Mouse (Mus musculus): ENCODE data around the gene Tpx2. TPM values are rescaled to one million over a fixed set of nuclear protein-coding genes. Genes with fewer than 3 reads are reported as not detected.

The Tpx2 gene
- total RNA-seq, 2 experiments from 2014 or later = 1.4 to 1.9 TPM

DNA sequence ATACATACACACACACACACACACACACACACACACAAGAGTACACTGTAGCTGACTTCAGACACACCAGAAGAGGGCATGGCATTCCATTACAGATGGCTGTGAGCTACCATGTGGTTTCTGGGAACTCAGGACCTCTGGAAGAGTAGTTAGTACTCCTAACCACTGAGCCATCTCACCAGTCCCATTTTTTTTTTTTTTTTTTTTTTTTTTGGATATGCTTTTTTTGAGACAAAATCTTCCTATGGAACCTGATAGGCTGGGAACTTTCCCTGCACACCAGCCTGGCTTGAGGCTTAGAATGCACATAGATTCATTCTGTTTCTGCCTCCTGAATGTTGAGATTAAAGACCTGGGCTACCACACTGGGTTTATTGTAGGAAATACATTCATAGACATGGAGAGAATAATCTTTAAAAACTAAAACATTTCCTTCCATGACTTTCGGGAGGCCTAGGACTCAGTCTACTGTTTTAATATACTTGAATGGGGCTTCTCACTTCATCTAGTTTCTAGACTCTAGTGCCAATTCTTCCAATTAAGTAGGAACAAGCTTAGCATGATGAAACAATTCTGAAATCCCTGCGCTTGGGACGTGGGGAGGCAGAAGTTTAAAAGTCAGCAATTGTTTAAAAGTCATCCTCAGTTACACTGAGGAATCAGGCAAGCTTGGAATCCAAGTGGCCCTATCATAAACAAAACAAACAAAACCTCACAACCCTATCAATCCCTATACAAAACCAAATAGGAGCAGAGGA is 528 bp upstream of the Tpx2 start:
- intact Hi-C loops (cut with DNase I) = no loop called here
- no peak for DNase-seq

DNA sequence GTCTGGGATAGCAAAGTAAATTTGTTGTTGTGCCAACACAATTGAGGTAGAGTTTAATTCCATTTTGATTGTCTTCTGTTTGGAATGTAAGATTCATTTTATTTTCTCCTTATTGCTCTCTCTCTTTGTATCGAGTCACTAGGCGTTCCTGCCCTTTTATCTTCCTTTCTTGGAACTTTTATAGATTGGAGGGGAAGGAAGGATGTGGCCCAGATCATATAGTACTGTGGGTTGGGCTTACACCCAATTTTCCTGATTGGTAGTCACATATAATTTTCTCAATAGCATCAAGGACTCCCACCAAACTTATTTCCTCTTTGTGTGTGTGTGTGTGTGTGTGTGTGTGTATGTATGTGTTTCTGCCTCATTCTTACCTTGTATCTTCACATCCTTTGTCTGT is 702 bp downstream of the Tpx2 start:
- intact Hi-C loops (cut with DNase I) = no loop called here
- no peak for DNase-seq

DNA sequence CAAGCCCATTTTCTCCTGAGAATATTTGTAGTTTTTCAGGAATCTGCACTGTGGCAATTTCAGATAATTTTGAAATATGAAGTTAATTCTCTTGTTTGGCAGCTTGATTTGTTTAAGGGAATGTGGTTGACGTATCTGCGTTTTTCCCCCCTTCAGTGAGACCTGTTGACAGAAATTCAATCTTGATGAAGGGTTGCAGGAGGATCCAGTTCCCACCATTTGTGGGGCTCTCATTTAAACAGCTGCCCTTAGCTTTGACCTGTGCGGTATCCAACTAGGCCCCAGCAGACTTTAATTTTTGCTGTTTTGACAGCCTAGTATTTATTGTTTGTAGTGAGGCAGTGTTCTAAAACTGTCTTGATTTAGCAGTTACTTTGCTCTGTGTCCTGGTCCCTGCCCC is 11.7 kb downstream of the Tpx2 start:
- no peak for DNase-seq
- intact Hi-C loops (cut with DNase I) = no loop called here

DNA sequence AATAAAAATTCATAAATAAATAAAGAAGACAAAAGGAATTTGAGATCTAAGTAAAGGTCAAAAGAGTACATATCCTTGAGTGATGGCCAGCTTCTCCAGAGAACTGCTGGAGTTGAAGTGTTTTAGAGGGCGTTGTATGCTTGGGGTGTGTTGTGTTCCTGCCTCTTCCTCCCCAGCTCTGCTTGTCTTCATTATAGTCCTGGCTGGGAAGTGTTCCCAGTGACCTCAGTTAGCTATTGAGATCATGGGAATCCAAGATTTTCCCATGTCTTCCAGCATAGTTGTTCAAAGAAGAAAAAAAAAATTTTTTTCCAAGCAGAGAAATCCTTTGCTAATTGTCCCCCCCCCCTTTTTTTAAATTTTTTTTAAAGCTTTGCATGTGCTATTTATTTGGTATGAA is 14.1 kb downstream of the Tpx2 start:
- intact Hi-C loops (cut with DNase I) = no loop called here
- peak in 1 of 2 experiments; percentile 11 for DNase-seq

DNA sequence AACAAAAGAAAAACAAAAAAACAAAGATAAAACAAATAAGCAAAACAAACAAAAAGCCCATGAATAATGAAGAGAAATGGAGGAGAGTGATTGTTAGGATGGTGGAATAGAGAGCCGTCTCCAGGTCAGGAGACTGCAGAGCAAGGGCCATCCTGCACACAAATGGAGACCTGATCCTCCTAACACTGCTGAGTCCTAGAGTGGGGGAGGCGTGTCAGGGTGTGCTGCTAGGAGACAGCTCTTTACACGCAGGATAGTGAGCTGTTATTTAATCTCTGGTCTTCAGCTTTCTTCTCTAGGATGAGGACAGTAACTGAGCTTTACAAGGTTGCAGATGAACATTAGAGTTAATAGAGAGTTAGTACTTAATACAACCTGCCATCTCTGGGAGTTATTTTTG is 14.9 kb downstream of the Tpx2 start:
- no peak for DNase-seq
- intact Hi-C loops (cut with DNase I) = no loop called here

DNA sequence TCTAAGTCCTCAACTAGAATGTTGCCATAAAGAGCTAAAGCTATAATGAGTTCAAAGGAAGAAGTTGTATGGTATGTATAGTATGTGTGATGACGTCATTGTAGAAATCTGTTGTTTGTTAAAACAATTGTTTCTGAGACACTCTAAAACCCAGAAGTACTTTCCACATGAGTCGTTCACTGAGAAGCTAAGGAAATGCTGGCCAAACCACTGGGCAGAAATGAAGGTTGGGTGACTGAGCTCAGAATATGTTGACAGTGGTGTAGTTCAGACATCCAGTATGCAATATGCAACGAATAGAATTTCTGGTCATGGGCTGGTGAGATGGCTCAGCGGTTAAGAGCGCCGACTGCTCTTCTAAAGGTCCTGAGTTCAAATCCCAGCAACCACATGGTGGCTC is 15.6 kb downstream of the Tpx2 start:
- intact Hi-C loops (cut with DNase I) = no loop called here

DNA sequence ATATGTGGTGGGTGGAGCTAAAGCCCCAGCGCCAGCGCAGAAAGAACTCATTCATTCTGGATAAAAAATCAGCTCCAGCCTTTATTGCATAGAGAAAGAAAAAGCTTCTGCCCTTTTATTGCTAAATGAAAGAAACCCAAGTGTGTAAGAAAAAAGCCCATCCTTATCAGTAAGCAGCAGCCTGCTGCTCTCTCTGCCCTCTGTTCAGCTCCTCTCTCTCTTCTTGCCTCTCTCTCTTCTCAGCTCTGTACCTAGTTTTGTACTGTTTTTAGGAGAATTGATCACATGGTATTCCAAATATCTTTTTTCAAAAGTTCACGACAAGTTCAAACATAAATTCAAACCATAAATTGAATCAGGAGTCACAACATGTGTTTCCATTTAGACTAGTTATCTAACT is 30.5 kb downstream of the Tpx2 start:
- intact Hi-C loops (cut with DNase I) = no loop called here
- DNase-seq = no peak

More for the DNA sequence above, 15.6 kb downstream of the Tpx2 start:
- no peak for DNase-seq

DNA sequence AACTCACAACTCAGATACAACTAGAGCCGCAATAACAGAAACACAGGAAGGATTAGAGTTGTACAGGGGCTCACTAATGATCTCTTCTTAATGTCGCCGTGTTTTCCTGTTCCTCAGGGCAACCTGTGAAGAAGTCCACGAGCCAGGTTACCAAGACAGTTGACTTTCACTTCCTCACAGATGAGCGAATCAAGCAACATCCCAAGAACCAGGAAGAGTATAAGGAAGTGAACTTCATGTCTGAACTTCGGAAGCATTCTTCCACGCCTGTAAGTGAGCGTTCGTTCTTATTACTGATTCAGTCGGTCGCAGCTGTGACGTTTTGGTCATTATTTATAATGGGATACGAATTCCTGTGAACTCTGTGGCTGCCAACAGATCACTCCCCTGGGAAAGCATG is 33.1 kb downstream of the Tpx2 start:
- intact Hi-C loops (cut with DNase I) = no loop called here

DNA sequence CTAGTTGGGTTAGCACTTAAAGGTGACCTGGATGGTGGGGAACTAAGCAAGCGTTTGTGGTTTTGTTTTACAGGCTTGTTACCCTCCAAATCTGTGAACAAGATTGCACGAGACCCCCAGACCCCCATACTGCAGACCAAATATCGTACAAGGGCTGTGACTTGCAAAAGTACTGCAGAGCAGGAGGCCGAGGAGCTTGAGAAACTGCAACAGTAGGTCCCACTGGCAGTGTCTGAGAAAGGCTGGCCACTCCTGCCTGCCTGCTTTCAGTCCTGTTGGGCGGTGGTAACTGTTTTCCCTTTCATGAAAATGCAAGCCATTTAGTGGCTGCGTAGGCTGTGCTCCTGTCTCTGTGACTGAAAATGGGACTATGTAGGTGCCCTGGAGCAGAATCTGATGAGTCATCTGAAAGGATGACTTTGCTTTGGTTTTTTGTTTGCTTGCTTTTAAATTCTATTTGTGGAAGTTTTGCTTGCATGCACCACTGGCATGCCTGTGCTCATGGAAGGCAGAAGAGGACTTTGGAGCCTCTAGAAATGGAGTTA is 36.4 kb downstream of the Tpx2 start:
- DNase-seq = no peak
- intact Hi-C loops (cut with DNase I) = no loop called here

More for the DNA sequence above, 33.1 kb downstream of the Tpx2 start:
- DNase-seq = no peak

DNA sequence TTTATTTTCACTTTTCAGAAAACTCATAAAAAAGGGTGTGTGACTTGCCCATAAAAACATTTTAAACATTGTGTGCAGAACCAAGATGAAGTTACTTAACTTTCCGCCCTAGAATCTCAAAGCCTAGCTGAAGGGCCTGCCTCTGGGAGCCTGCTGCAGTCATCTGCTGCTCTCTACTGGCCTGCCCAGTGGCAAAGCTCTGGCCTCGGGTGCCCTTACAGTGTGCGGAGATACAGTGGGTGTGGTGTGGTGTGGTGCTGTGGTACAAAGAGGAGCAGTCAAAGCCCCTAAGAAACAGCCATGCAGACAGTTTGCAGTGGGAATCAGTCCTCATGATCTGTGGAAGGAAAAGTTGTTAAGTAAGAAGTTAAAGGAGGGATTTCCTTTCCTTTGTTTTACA is 39.5 kb downstream of the Tpx2 start:
- intact Hi-C loops (cut with DNase I) = loop anchor here (5.0 kb wide), 2 partner anchors 50 to 195 kb away; no protein-coding TSS in a partner anchor
- no peak for DNase-seq

DNA sequence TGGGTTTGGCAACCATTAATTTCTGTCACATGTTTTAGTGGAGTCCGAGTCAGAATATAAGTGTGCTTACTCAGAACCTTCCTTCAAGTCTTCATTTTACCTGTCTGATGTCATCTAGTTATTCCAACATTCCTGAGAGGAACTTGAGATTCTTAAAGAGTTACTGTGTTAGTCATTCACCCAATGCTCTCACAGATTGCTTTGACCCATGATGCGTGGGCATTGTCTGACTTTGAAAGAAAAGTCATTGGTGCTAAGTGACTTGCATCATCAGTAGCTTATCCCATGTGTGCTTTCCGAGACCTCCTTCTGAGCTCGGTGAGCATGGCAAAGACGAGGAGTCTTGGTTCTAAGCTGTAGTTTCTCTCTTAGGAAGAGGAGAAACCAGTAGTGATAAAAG is 41.0 kb downstream of the Tpx2 start:
- intact Hi-C loops (cut with DNase I) = loop anchor here (5.0 kb wide), 2 partner anchors 51 to 196 kb away; no protein-coding TSS in a partner anchor
- DNase-seq = no peak

DNA sequence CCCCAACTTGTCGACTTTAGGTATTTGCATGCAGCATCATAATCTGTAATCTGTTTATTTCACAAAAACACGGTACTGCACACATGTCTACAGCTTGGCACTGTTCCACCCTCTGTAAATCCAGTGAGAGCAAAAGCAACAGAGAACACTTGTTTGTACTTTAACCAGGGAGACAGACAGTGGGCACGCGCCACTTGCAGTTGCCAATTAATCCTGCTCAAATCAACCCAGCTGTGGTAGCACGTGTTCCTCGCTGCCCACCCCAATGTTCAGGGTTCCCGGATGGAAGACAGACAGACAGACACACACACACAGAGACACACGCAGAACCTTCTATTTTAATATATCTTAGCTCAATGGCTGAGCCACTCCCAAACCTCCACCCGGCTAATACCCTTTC is 48.1 kb downstream of the Tpx2 start:
- intact Hi-C loops (cut with DNase I) = no loop called here
- DNase-seq = no peak

DNA sequence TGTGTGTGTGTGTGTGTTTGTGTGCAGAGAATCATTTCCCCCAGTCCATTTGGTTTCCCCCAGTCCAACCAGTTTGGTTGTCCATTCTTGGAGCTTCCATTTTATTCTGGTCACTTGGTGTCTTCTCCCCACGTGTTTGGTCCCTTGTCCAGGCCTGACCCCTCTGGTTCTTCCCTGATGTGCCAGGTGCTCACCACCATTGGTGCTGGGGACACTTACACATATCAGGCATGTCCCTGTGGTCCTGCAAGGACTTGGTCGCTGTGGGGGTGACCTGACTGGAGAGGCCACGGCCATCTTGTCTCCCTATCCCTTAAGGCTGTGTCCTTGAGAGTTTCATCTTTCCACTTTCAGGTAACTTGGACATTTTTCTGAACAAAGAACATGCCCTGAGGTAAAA is 49.2 kb downstream of the Tpx2 start:
- intact Hi-C loops (cut with DNase I) = no loop called here
- DNase-seq = no peak

DNA sequence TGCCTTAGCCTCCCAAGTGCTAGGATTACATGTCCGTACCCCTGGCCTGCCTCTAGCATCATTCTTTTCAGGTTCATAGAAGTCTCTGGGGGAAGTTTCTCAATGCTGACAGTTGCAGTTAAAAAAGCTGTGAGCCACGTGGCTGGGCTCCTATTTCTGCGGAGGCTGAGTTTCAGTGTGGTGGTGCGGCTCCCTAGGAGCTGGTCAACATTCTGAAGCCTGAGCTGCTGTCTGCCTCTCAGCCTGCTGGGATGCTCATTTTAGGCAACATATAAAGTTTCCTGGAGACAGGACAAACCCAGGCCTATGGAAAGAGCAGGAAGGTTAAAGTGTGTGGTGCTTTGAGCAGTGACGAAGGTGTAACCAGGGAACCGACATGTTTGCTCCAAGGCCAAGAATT is 51.2 kb downstream of the Tpx2 start:
- intact Hi-C loops (cut with DNase I) = no loop called here
- no peak for DNase-seq

DNA sequence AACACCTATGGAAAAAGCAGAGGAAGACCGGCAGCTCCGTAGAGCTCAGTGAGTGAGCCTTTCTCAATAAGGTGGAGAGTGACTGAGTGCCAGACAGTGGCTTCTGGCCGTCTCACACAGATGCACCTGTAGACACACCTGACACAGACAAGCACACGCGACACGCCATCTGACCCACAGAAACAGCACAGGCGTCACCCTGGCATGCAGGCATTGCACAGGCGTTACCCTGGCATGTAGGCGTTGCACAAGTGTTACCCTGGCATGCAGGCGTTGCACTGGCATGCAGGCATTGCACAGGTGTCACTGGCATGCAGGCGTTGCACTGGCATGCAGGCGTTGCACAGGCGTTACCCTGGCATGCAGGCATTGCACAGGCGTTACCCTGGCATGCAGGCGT is 53.5 kb downstream of the Tpx2 start:
- intact Hi-C loops (cut with DNase I) = no loop called here
- no peak for DNase-seq

DNA sequence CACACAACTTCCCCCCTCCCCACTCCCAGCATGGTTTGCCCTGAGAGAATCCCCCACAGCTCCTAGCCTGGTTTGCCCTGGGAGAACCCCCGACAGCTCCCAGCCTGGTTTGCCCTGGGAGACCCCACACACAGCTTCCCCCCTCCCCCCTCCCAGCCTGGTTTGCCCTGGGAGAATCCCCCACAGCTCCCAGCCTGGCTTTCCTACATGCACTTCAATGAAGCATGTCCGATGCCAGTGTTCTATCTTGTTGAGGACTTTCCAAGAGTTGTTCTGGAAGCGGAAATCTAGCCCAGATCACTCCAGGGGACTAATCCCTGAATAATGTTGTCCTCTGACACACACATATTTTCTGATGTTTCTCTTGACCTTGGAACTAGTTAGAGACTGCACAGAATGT is 54.9 kb downstream of the Tpx2 start:
- DNase-seq = no peak
- intact Hi-C loops (cut with DNase I) = no loop called here

DNA sequence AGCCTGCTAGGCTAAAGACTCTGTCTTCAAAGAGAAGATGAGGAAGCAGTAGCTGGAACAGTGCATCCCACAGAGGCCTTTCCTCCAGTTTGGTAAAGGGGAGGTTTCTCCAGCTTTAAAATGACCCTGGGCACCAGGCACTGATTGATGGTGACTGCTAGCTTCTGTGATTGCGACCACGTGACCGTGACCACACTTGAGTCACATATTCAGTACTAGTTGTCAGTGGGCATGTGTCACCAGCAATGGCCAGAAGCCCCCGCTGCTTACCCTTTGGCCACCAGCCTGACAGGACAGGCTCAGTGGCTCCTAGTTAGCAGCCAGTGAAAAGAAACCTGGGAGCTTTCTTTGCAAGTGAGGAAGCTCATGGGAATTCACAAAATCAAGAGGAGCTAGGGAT is 55.8 kb downstream of the Tpx2 start:
- intact Hi-C loops (cut with DNase I) = no loop called here
- DNase-seq = peak in 1 of 2 experiments; percentile 25

DNA sequence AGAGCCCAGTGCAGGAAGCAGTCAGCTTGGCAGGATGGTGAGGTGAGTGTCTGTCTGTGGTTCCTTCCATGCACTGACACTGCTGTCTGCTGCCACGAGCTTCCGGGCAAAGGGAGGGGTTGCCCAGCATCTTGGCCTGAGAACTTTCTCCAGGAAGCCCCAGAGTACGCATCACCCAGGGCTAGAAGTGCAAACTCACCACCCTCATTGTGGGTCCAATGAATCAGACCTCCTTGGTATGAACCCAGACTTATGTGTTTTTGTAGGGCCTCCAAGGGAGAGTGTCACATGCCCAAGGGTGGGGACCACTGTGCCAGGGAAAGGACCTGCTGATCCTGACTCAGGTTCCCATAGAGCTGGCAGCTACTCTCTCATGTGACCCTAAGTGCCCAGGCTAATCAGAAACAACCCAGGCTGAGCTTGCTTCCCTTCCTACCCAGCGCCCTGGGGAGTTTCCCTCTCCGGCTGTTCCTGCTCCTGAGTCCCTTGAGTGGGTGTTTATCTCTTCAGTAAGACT is 56.4 kb downstream of the Tpx2 start:
- peak in 1 of 2 experiments; percentile 38 for DNase-seq
- intact Hi-C loops (cut with DNase I) = no loop called here

DNA sequence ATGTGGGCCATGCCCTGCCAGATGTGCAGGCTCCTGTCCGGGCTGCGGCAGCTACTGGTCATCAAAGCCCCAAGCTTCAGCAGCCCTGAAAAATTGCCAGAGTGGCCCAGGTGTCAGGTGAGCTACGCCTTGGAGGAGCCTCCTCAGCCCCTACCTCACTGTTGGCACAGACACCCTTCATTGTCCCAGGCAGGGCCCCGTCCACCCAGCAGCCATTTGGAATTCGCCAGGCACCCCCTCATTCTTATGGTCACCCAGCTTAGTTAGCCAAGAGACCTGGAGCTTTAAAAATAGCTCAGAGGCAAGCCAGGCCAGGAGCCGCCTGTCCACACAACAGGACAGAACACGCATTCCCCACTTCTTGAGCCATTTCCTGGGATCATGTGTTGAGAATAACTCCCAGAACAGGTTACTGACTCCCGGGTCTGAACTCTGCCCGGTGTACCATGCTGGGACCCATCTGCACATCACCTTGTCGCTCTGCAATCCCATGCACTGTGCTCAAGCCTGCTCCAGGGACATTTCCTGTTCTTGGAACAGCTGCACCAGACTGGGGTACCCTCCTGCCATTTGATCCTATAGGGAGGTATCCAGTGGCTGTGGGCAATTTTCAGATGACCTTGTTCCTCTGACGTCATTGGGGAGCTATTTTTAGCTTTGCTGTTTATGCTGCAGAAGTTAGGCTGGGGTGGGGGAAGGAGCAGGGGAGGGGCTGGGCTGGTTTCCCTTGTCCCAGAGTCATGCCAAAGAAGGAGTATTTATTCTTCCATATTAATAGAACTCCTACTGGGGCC is 57.5 kb downstream of the Tpx2 start:
- DNase-seq = no peak
- intact Hi-C loops (cut with DNase I) = no loop called here

DNA sequence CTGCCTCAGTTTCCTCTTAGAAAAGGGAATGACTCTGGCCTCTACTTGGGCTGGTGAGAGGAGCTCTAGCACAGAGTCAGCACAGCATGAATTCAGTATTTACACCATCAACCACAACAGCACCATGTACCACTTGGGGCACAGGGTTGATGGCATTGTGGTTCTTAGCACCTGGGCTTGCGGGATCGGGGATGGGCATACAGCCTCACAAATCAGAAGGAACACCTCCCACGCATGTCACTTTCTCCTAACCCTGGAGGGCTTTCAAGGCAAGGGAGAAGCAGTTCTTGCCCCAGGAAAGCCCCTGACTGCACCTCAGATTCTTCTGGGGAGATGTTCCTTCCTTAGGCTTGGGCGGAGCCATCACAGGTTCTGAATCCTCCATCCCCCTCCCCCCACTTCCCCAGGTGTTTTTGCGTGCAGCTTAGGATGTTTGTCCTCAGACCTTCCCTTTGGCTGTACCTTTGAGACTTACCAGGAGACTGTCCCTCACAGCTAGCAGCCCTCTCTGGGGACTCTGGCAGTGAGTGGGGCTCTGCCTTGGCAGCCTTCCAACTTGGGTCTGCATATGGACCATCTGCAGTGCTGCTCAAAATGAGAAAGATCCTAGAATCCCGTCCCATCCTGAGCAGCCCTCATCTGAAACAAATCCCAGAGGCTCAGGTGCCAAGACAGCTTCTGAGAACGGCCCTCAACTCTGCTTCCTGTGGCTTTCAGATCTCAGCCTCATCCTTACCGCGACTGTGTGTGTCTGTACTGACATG is 58.7 kb downstream of the Tpx2 start:
- intact Hi-C loops (cut with DNase I) = no loop called here

More for the DNA sequence above, 58.7 kb downstream of the Tpx2 start:
- DNase-seq = no peak

All from gastrocnemius, postnatal 36 days (tissue).